Mouse (Mus musculus): ENCODE measurements around the gene Kctd7. TPM values are rescaled to one million over a fixed set of nuclear protein-coding genes. Genes with fewer than 3 reads are reported as not detected.

The Kctd7 gene
- polyA plus RNA-seq, 1 experiment from 2014 or later = 4.9 TPM

DNA sequence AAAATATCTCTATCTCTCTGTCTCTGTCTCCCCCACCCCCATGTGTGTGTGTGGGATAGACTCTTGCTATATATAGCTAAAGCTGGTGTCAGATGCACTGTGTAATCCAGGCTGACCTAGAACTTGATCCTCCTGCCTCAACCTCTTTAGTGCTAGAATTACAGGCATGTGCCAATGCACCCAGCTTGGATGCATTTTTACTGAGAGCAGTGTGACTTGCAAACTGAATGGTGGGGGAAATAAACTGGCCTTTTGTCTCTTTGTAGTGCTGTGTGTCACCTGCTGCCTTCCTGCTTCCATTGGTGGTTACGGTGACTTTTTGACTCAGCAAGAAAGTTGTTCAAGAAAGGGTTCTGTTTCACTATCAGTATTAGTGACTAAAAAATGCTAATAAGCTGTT lies 51.6 kb downstream of the Kctd7 start:
- no peak for DNase-seq (ENCODE audit: low spot score)
- Histone ChIP-seq H3K36me3 (replicated peaks; ENCODE audit: control insufficient read depth, insufficient read depth, low read depth, low read length) (no peaks in the 10 kb centered on the region; the same call in none of the 2 replicates), H3K27ac (replicated peaks; ENCODE audit: low read depth, low read length) (no peak overlapping the region), H3K4me2 (ENCODE audit: low read depth, low read length) (no peak overlapping the region), H3K9me3 (replicated peaks; ENCODE audit: control insufficient read depth, low read length) (no peaks in the 10 kb centered on the region), H3K4me1 (ENCODE audit: control insufficient read depth, insufficient read depth, low read length) (no peaks in the 10 kb centered on the region), H3K27me3 (ENCODE audit: control insufficient read depth, insufficient read depth, low read length) (no peaks in the 10 kb centered on the region), H3K9ac (replicated peaks; ENCODE audit: low read length) (no peak overlapping the region), H3K4me3 (ENCODE audit: low read depth, low read length) (no peak overlapping the region)
- 87% methylated on average over 1 of the region's 1 CpGs for WGBS
- no peak for ATAC-seq (replicated peaks; ENCODE audit: insufficient number of reproducible peaks, low FRiP score, low TSS enrichment, low read depth)

DNA sequence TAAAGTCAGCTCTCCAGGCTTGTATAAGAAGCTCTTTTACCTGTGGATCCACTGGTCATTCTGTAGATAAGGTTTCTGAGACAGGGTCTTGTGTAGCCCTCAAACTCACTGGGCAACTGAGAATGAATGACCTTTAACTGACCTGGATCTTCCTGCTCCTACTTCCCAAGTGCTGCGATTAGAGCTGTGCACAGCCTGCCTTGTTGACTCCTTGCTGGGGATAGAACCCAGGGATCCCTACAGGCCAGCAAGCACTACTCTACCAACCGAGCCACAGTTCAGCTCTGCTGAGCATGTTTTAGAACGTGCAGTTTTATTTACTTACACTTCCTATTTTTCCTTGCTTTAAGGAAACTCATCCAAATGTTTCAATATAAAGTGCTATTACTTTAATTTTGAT lies 52.8 kb downstream of the Kctd7 start:
- Histone ChIP-seq H3K27ac (replicated peaks; ENCODE audit: low read depth, low read length) (no peak overlapping the region), H3K4me3 (ENCODE audit: low read depth, low read length) (no peak overlapping the region), H3K36me3 (replicated peaks; ENCODE audit: control insufficient read depth, insufficient read depth, low read depth, low read length) (no peaks in the 10 kb centered on the region; the same call in none of the 2 replicates), H3K4me2 (ENCODE audit: low read depth, low read length) (no peak overlapping the region), H3K9ac (replicated peaks; ENCODE audit: low read length) (no peak overlapping the region), H3K27me3 (ENCODE audit: control insufficient read depth, insufficient read depth, low read length) (no peaks in the 10 kb centered on the region), H3K9me3 (replicated peaks; ENCODE audit: control insufficient read depth, low read length) (no peaks in the 10 kb centered on the region), H3K4me1 (ENCODE audit: control insufficient read depth, insufficient read depth, low read length) (no peaks in the 10 kb centered on the region)
- ATAC-seq (replicated peaks; ENCODE audit: insufficient number of reproducible peaks, low FRiP score, low TSS enrichment, low read depth) = no peak
- DNase-seq (ENCODE audit: low spot score) = no peak
- 84% methylated on average over 3 of the region's 3 CpGs for WGBS

DNA sequence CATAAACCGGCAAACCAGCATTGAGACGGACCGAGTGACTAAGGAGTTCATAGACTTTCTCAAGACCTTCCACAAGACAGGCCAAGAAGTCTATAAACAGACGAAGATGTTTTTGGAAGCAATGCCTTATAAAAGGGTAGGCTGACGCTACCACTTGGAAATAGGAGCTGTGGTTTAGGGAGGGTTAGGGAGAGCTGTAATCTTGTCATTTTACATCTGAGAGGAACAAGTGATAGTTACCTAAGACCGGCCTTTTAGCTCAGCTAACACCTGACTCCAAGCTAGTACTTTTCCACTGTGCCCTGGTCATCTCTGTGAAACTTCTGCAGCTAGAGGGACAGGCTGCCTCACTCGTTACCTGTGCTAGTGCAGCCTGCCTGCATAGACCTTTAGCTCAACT lies 53.3 kb downstream of the Kctd7 start:
- Histone ChIP-seq H3K9ac (replicated peaks; ENCODE audit: low read length) (no peak overlapping the region), H3K4me1 (ENCODE audit: control insufficient read depth, insufficient read depth, low read length) (no peaks in the 10 kb centered on the region), H3K4me2 (ENCODE audit: low read depth, low read length) (no peak overlapping the region), H3K27me3 (ENCODE audit: control insufficient read depth, insufficient read depth, low read length) (no peaks in the 10 kb centered on the region), H3K9me3 (replicated peaks; ENCODE audit: control insufficient read depth, low read length) (no peaks in the 10 kb centered on the region), H3K27ac (replicated peaks; ENCODE audit: low read depth, low read length) (no peak overlapping the region), H3K36me3 (replicated peaks; ENCODE audit: control insufficient read depth, insufficient read depth, low read depth, low read length) (no peaks in the 10 kb centered on the region; the same call in none of the 2 replicates), H3K4me3 (ENCODE audit: low read depth, low read length) (no peak overlapping the region)
- no peak for ATAC-seq (replicated peaks; ENCODE audit: insufficient number of reproducible peaks, low FRiP score, low TSS enrichment, low read depth)
- no peak for DNase-seq (ENCODE audit: low spot score)
- WGBS = 92% methylated on average over 7 of the region's 7 CpGs

DNA sequence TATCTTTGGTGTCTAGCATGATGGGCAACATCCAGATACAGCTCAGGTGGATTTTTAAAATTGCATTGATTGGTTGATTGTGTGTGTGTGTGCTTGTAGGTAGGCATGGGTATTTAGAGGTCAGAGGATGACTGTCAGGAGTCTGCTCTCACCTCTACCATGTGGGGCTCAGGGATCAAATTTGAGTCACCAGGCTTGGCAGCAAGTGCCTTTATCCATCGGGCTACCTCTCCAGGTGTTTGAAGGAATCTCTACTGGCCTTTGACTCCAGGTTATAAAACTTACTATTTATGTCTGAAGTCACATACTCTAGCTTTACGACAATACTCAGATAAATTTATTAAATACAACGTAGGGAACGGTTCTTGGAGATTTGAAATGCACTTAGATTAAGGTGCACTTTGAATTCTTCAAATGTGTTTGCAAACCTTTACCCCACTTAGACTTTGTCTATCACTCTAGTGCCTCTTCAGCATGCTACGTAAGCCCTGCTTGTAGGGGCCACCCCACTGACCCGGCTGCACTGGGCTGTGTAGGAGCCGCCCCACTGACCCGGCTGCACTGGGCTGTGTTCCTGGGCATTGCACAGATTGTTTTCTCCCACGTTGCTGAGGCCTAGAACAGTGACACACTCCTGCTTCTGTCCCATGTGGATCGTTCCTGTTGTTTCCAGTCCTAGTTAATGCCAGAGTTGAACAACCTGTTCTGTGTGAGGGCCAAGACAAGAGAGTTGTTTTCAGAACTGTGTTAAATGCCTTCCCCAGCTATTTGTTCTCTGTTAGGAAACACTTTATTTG lies 55.8 kb downstream of the Kctd7 start:
- H3K36me3 ChIP-seq (replicated peaks; ENCODE audit: control insufficient read depth, insufficient read depth, low read depth, low read length) = no peaks in the 10 kb centered on the region; the same call in none of the 2 replicates
- ATAC-seq (replicated peaks; ENCODE audit: insufficient number of reproducible peaks, low FRiP score, low TSS enrichment, low read depth) = no peak
- no peak overlapping the region for H3K4me3 ChIP-seq (ENCODE audit: low read depth, low read length)

DNA sequence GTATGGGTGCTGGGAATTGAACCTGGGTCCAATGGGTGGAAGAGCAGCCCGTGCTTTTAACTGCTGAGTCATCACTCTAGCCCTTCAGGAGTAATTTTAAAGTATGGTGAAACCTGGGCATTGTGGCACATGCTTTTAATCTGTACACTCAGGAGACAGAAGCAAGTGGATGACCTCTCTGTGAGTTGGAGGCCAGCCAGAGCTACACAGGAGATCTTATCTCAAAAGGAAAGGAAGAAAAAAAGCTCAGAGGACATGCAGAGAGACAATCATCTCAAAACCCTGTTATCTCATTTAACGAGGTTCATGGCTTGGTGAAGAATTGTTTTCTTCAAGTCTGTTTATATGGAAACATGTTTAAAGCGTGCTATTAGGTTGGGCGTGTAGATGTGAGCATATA lies 59.3 kb downstream of the Kctd7 start:
- DNase-seq (ENCODE audit: low spot score) (no peak), ATAC-seq (replicated peaks; ENCODE audit: insufficient number of reproducible peaks, low FRiP score, low TSS enrichment, low read depth) (no peak)
- H3K36me3 ChIP-seq (replicated peaks; ENCODE audit: control insufficient read depth, insufficient read depth, low read depth, low read length) = peaks cover 1% of the 10 kb centered on the region
- 85% methylated on average over 4 of the region's 4 CpGs for WGBS
- H3K27ac ChIP-seq (replicated peaks; ENCODE audit: low read depth, low read length) = no peak overlapping the region
- no peak overlapping the region for H3K4me2 ChIP-seq (ENCODE audit: low read depth, low read length)
- no peaks in the 10 kb centered on the region for H3K9me3 ChIP-seq (replicated peaks; ENCODE audit: control insufficient read depth, low read length)
- no peak overlapping the region for H3K9ac ChIP-seq (replicated peaks; ENCODE audit: low read length)
- no peaks in the 10 kb centered on the region for H3K27me3 ChIP-seq (ENCODE audit: control insufficient read depth, insufficient read depth, low read length)
- no peak overlapping the region for H3K4me3 ChIP-seq (ENCODE audit: low read depth, low read length)
- no peaks in the 10 kb centered on the region for H3K4me1 ChIP-seq (ENCODE audit: control insufficient read depth, insufficient read depth, low read length)

More for the DNA sequence above, 55.8 kb downstream of the Kctd7 start:
- no peak overlapping the region for H3K9ac ChIP-seq (replicated peaks; ENCODE audit: low read length)
- no peak for DNase-seq (ENCODE audit: low spot score)
- H3K27ac ChIP-seq (replicated peaks; ENCODE audit: low read depth, low read length) = no peak overlapping the region
- H3K27me3 ChIP-seq (ENCODE audit: control insufficient read depth, insufficient read depth, low read length) = no peaks in the 10 kb centered on the region
- H3K4me1 ChIP-seq (ENCODE audit: control insufficient read depth, insufficient read depth, low read length) = no peaks in the 10 kb centered on the region
- WGBS = 86% methylated on average over 10 of the region's 10 CpGs
- H3K9me3 ChIP-seq (replicated peaks; ENCODE audit: control insufficient read depth, low read length) = no peaks in the 10 kb centered on the region
- no peak overlapping the region for H3K4me2 ChIP-seq (ENCODE audit: low read depth, low read length)

DNA sequence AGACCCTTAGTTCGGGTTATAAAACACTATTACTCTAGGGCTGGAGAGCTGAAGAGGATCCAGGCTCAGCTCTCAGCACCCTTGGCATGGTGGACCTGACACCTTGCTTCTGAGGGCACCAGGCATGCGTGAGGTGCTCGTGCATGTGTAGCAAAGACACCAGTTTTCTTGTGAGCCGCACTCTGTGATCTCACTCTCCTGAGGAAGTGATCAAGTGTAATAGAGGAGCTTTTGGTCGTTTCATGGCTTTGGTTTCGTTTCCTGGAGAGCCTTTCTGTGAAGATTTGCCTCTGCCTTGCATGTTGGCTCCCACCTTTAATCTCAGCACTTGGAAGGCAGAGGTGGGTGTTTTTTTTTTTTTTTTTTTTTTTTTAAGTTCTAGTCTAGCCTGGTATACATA lies 59.9 kb downstream of the Kctd7 start:
- H3K4me3 ChIP-seq (ENCODE audit: low read depth, low read length) = no peak overlapping the region
- DNase-seq (ENCODE audit: low spot score) (no peak), ATAC-seq (replicated peaks; ENCODE audit: insufficient number of reproducible peaks, low FRiP score, low TSS enrichment, low read depth) (no peak)
- no peak overlapping the region for H3K9ac ChIP-seq (replicated peaks; ENCODE audit: low read length)
- H3K27me3 ChIP-seq (ENCODE audit: control insufficient read depth, insufficient read depth, low read length) = no peaks in the 10 kb centered on the region
- H3K9me3 ChIP-seq (replicated peaks; ENCODE audit: control insufficient read depth, low read length) = no peaks in the 10 kb centered on the region
- no peaks in the 10 kb centered on the region for H3K4me1 ChIP-seq (ENCODE audit: control insufficient read depth, insufficient read depth, low read length)
- H3K4me2 ChIP-seq (ENCODE audit: low read depth, low read length) = no peak overlapping the region
- H3K36me3 ChIP-seq (replicated peaks; ENCODE audit: control insufficient read depth, insufficient read depth, low read depth, low read length) = peaks cover 3% of the 10 kb centered on the region
- H3K27ac ChIP-seq (replicated peaks; ENCODE audit: low read depth, low read length) = no peak overlapping the region
- WGBS = 87% methylated on average over 6 of the region's 6 CpGs

Other genes starting within 250 kb of the Kctd7 start
- gene Zbed5, start 249.1 kb upstream of the Kctd7 start, polyA plus RNA-seq (2014; fragmentation: Nextera tagmentation; extraction: Ambion mirVana) = 11.7 and 12.0 TPM in 2 replicates
- gene Phkg1, start 246.3 kb upstream of the Kctd7 start, polyA plus RNA-seq (2014; fragmentation: Nextera tagmentation; extraction: Ambion mirVana) = 0.13 TPM in 1 of 2 replicates, not detected in the other
- gene Nupr1l, start 236.3 kb upstream of the Kctd7 start, polyA plus RNA-seq (2014; fragmentation: Nextera tagmentation; extraction: Ambion mirVana) = 4.3 TPM in 2 replicates
- 33.4 and 41.3 TPM in 2 replicates for gene Vkorc1l1, start 202.9 kb upstream of the Kctd7 start, polyA plus RNA-seq (2014; fragmentation: Nextera tagmentation; extraction: Ambion mirVana)
- gene Gusb, start 141.8 kb upstream of the Kctd7 start, polyA plus RNA-seq (2014; fragmentation: Nextera tagmentation; extraction: Ambion mirVana) = 45.1 and 45.5 TPM in 2 replicates
- gene Asl, start 115.6 kb upstream of the Kctd7 start, polyA plus RNA-seq (2014; fragmentation: Nextera tagmentation; extraction: Ambion mirVana) = 21.0 and 29.6 TPM in 2 replicates
- 30.6 and 30.9 TPM in 2 replicates for gene Crcp, start 115.6 kb upstream of the Kctd7 start, polyA plus RNA-seq (2014; fragmentation: Nextera tagmentation; extraction: Ambion mirVana)
- 70.4 and 72.9 TPM in 2 replicates for gene Tpst1, start 71.5 kb upstream of the Kctd7 start, polyA plus RNA-seq (2014; fragmentation: Nextera tagmentation; extraction: Ambion mirVana)
- 23.6 and 25.1 TPM in 2 replicates for gene Rabgef1, start 26.9 kb downstream of the Kctd7 start, polyA plus RNA-seq (2014; fragmentation: Nextera tagmentation; extraction: Ambion mirVana)
- gene Tmem248, start 72.2 kb downstream of the Kctd7 start, polyA plus RNA-seq (2014; fragmentation: Nextera tagmentation; extraction: Ambion mirVana) = 34.5 and 37.1 TPM in 2 replicates
- 65.1 and 68.2 TPM in 2 replicates for gene Sbds, start 110.7 kb downstream of the Kctd7 start, polyA plus RNA-seq (2014; fragmentation: Nextera tagmentation; extraction: Ambion mirVana)
- gene Tyw1, start 110.8 kb downstream of the Kctd7 start, polyA plus RNA-seq (2014; fragmentation: Nextera tagmentation; extraction: Ambion mirVana) = 27.8 and 30.1 TPM in 2 replicates
- 0.38 and 0.49 TPM in 2 replicates for gene Caln1, start 224.6 kb downstream of the Kctd7 start, polyA plus RNA-seq (2014; fragmentation: Nextera tagmentation; extraction: Ambion mirVana)
- gene A330070K13Rik, start 239.8 kb downstream of the Kctd7 start, polyA plus RNA-seq (2014; fragmentation: Nextera tagmentation; extraction: Ambion mirVana) = not detected in 2 replicates